Mouse (Mus musculus): Measurements from ENCODE around the gene Hpn. TPM values are rescaled to one million over a fixed set of nuclear protein-coding genes. Genes with fewer than 3 reads are reported as not detected.

Gene Hpn
- polyA plus RNA-seq, 1 experiment = 3.3 TPM

- no peak for DNase-seq (ENCODE audit: extremely low spot score in 1 of 2, low spot score in 1 of 2)
Measured at GRCm38 (mm10) chr7:31057730-31058129, 57.4 kb downstream of the Hpn start.

GRCm38 (mm10) chr7:31057071-31057470 is 58.0 kb downstream of the Hpn start, which contains the start of gene Fxyd1:
TSS of gene Fxyd1 (minus strand) at chr7:31057199.
- DNase-seq (ENCODE audit: extremely low spot score in 1 of 2, low spot score in 1 of 2) = no peak

GRCm38 (mm10) chr7:31056448-31056847 is 58.6 kb downstream of the Hpn start:
- DNase-seq (ENCODE audit: extremely low spot score in 1 of 2, low spot score in 1 of 2) = no peak

GRCm38 (mm10) chr7:31055883-31056282 is 59.2 kb downstream of the Hpn start:
- no peak for DNase-seq (ENCODE audit: extremely low spot score in 1 of 2, low spot score in 1 of 2)

- DNase-seq (ENCODE audit: extremely low spot score in 1 of 2, low spot score in 1 of 2) = peak in 1 of 2 experiments; percentile 29
Measured at GRCm38 (mm10) chr7:31055354-31055824, 59.7 kb downstream of the Hpn start.

GRCm38 (mm10) chr7:31054661-31055320 is 60.3 kb downstream of the Hpn start:
- DNase-seq (ENCODE audit: extremely low spot score in 1 of 2, low spot score in 1 of 2) = no peak

GRCm38 (mm10) chr7:31053882-31054447 is 61.1 kb downstream of the Hpn start:
- DNase-seq (ENCODE audit: extremely low spot score in 1 of 2, low spot score in 1 of 2) = no peak

- peak; percentile 78 to 81 for DNase-seq (ENCODE audit: extremely low spot score in 1 of 2, low spot score in 1 of 2)
Measured at GRCm38 (mm10) chr7:31052636-31053434, 62.3 kb downstream of the Hpn start.

GRCm38 (mm10) chr7:31052251-31052635 is 62.8 kb downstream of the Hpn start:
- no peak for DNase-seq (ENCODE audit: extremely low spot score in 1 of 2, low spot score in 1 of 2)

GRCm38 (mm10) chr7:31051321-31052021 is 63.6 kb downstream of the Hpn start, which contains the start of gene Fxyd7:
TSS of gene Fxyd7 (minus strand) at chr7:31051467.
- DNase-seq (ENCODE audit: extremely low spot score in 1 of 2, low spot score in 1 of 2) = no peak

- DNase-seq (ENCODE audit: extremely low spot score in 1 of 2, low spot score in 1 of 2) = peak in 1 of 2 experiments; percentile 63
Measured at GRCm38 (mm10) chr7:31050921-31051320, 64.2 kb downstream of the Hpn start.

- no peak for DNase-seq (ENCODE audit: extremely low spot score in 1 of 2, low spot score in 1 of 2)
Measured at GRCm38 (mm10) chr7:31050487-31050886, 64.6 kb downstream of the Hpn start.

- peak in 1 of 2 experiments; percentile 77 for DNase-seq (ENCODE audit: extremely low spot score in 1 of 2, low spot score in 1 of 2)
Measured at GRCm38 (mm10) chr7:31049846-31050281, 65.2 kb downstream of the Hpn start.

- peak in 1 of 2 experiments; percentile 65 for DNase-seq (ENCODE audit: extremely low spot score in 1 of 2, low spot score in 1 of 2)
Measured at GRCm38 (mm10) chr7:31049135-31049845, 65.8 kb downstream of the Hpn start.

Other genes starting within 250 kb of the Hpn start
- 0.66 and 0.78 TPM in 2 replicates for gene Cd22, start 234.9 kb downstream of the Hpn start, polyA plus RNA-seq (2012; rRNA removed)
- 208 and 271 TPM in 2 replicates for gene Mag, start 200.4 kb downstream of the Hpn start, polyA plus RNA-seq (2012; rRNA removed)
- gene Hamp2, start 190.6 kb downstream of the Hpn start, polyA plus RNA-seq (2012; rRNA removed) = not detected in 2 replicates
- gene Hamp, start 171.3 kb downstream of the Hpn start, polyA plus RNA-seq (2012; rRNA removed) = not detected in 2 replicates
- gene Usf2, start 158.5 kb downstream of the Hpn start, polyA plus RNA-seq (2012; rRNA removed) = 194 and 251 TPM in 2 replicates
- gene Lsr, start 141.8 kb downstream of the Hpn start, polyA plus RNA-seq (2012; rRNA removed) = 10.3 and 12.7 TPM in 2 replicates
- gene Fam187b, start 141.5 kb downstream of the Hpn start, polyA plus RNA-seq (2012; rRNA removed) = 0.21 and 0.26 TPM in 2 replicates
- gene Fxyd5, start 72.8 kb downstream of the Hpn start, polyA plus RNA-seq (2012; rRNA removed) = 37.6 and 40.5 TPM in 2 replicates
- gene Fxyd7, start 63.8 kb downstream of the Hpn start, polyA plus RNA-seq (2012; rRNA removed) = 188 and 275 TPM in 2 replicates
- gene Fxyd1, start 58.1 kb downstream of the Hpn start, polyA plus RNA-seq (2012; rRNA removed) = 127 and 169 TPM in 2 replicates
- gene Lgi4, start 55.9 kb downstream of the Hpn start, polyA plus RNA-seq (2012; rRNA removed) = 28.1 and 31.7 TPM in 2 replicates
- 1.8 and 2.6 TPM in 2 replicates for gene Fxyd3, start 38.6 kb downstream of the Hpn start, polyA plus RNA-seq (2012; rRNA removed)
- gene Scn1b, start 11.7 kb upstream of the Hpn start, polyA plus RNA-seq (2012; rRNA removed) = 627 and 752 TPM in 2 replicates
- gene Gramd1a, start 40.6 kb upstream of the Hpn start, polyA plus RNA-seq (2012; rRNA removed) = 174 and 186 TPM in 2 replicates
- gene Scgb2b2, start 175.2 kb upstream of the Hpn start, polyA plus RNA-seq (2012; rRNA removed) = not detected in 2 replicates
- gene Scgb1b2, start 176.5 kb upstream of the Hpn start, polyA plus RNA-seq (2012; rRNA removed) = not detected in 2 replicates
- not detected in 2 replicates for gene Scgb2b3, start 246.8 kb upstream of the Hpn start, polyA plus RNA-seq (2012; rRNA removed)